9 mouse cellular contexts compared by ENCODE assay signal in genomic region chr5:36574147-36574870, GRCm38 (mm10). TPM values are rescaled to one million over a fixed set of nuclear protein-coding genes. Genes with fewer than 3 reads are reported as not detected.
DNase-seq lines count a peak whose midpoint lies in the region; ATAC-seq and TF ChIP-seq lines count a peak whose summit lies in the region.
"Had no signal": no experiment of that assay in that cellular context is flagged by ENCODE, and none has a peak within 500 bp of the region (broad histone marks: within the 10 kb centered on the region; RNA-seq: fewer than 3 reads in every experiment).

No protein-coding gene starts in this region.

- no peak overlapping the region for H3K4me2 ChIP-seq in embryonic facial prominence, embryonic 12.5 days (replicated peaks)
- H3K4me2 ChIP-seq in heart, embryonic 15.5 days: no peak overlapping the region
- H3K4me2 ChIP-seq in liver, embryonic 15.5 days: no peak overlapping the region

- WGBS in embryonic facial prominence, embryonic 12.5 days: 51% methylated on average over 8 of the region's 8 CpGs
- WGBS in embryonic facial prominence, embryonic 10.5 days: 55% methylated on average over 8 of the region's 8 CpGs
- 24% methylated on average over 8 of the region's 8 CpGs for WGBS in heart, embryonic 15.5 days
- WGBS in liver, embryonic 15.5 days (ENCODE audit: insufficient replicate concordance): 42% methylated on average over 8 of the region's 8 CpGs

- in situ Hi-C loops in ES-E14 (cut with MboI; ENCODE audit: low sequenced_read_pairs in 2 of 2, unreplicated experiment in 2 of 2): no loop called here

- H3K9ac ChIP-seq in embryonic facial prominence, embryonic 12.5 days: no peak overlapping the region
- no peak overlapping the region for H3K9ac ChIP-seq in ES-E14 (ENCODE audit: insufficient read depth, low read depth, low read length, poor library complexity, severe bottlenecking)
- H3K9ac ChIP-seq in heart, embryonic 15.5 days: no peak overlapping the region
- H3K9ac ChIP-seq in liver, embryonic 15.5 days: no peak overlapping the region

- DNase-seq in embryonic facial prominence, embryonic 10.5 days (ENCODE audit: low spot score): no peak
- DNase-seq in ES-E14 (ENCODE audit: low read depth, low spot score): no peak
- DNase-seq in thymus, postnatal 36 days: peak; percentile 35 to 46
- no peak for DNase-seq in gastrocnemius, adult 8-10 months (ENCODE audit: low spot score in 2 of 2)
- no peak for DNase-seq in adrenal gland, adult 18-20 months (ENCODE audit: low spot score in 2 of 2)

- H3K36me3 ChIP-seq in embryonic facial prominence, embryonic 12.5 days: peaks cover 7% of the 10 kb centered on the region
- peaks cover 21% of the 10 kb centered on the region for H3K36me3 ChIP-seq in embryonic facial prominence, embryonic 10.5 days (replicated peaks)
- H3K36me3 ChIP-seq in ES-E14 (ENCODE audit: control insufficient read depth, insufficient read depth, low read length, poor library complexity, severe bottlenecking): peaks cover 14% of the 10 kb centered on the region; the same call in 1 of the 2 replicates
- no peaks in the 10 kb centered on the region; the same call in 1 of the 2 replicates for H3K36me3 ChIP-seq in heart, embryonic 15.5 days
- H3K36me3 ChIP-seq in liver, embryonic 15.5 days (replicated peaks): peaks cover 22% of the 10 kb centered on the region

- H3K27ac ChIP-seq in embryonic facial prominence, embryonic 12.5 days: 0 out of 2 replicates have a peak overlapping the region, but pooled peaks have one; percentile 23
- H3K27ac ChIP-seq in embryonic facial prominence, embryonic 10.5 days (replicated peaks): no peak overlapping the region
- H3K27ac ChIP-seq in ES-E14 (ENCODE audit: insufficient read depth, low read depth, low read length, poor library complexity, severe bottlenecking): peak overlapping the region; percentile 76
- peak overlapping the region; percentile 63 for H3K27ac ChIP-seq in heart, embryonic 15.5 days
- H3K27ac ChIP-seq in liver, embryonic 15.5 days (replicated peaks): peak overlapping the region; percentile 61

- no peak overlapping the region for H3K4me3 ChIP-seq in embryonic facial prominence, embryonic 12.5 days
- H3K4me3 ChIP-seq in embryonic facial prominence, embryonic 10.5 days: no peak overlapping the region
- H3K4me3 ChIP-seq in ES-E14 (ENCODE audit: insufficient read depth in 1 of 2, low read depth in 1 of 2, low read length in 2 of 2, poor library complexity in 1 of 2, severe bottlenecking in 1 of 2): no peak overlapping the region
- H3K4me3 ChIP-seq in heart, embryonic 15.5 days: no peak overlapping the region
- H3K4me3 ChIP-seq in liver, embryonic 15.5 days (replicated peaks): no peak overlapping the region

- H3K9me3 ChIP-seq in embryonic facial prominence, embryonic 12.5 days: no peaks in the 10 kb centered on the region
- no peaks in the 10 kb centered on the region for H3K9me3 ChIP-seq in embryonic facial prominence, embryonic 10.5 days
- H3K9me3 ChIP-seq in ES-E14 (ENCODE audit: control insufficient read depth, insufficient read depth, low read depth, low read length): no peaks in the 10 kb centered on the region
- H3K9me3 ChIP-seq in heart, embryonic 15.5 days (replicated peaks): no peaks in the 10 kb centered on the region
- H3K9me3 ChIP-seq in liver, embryonic 15.5 days (replicated peaks): no peaks in the 10 kb centered on the region
- H3K9me3 ChIP-seq: G1E had no signal

- ATAC-seq in embryonic facial prominence, embryonic 12.5 days (ENCODE audit: insufficient number of reproducible peaks, insufficient read depth, low FRiP score, low TSS enrichment): no peak
- no peak; the same call in 1 of the 2 replicates for ATAC-seq in heart, embryonic 15.5 days (replicated peaks; ENCODE audit: insufficient number of reproducible peaks, insufficient read depth, low FRiP score, low read depth)
- peak; percentile 28; the same call in 1 of the 2 replicates for ATAC-seq in liver, embryonic 15.5 days (ENCODE audit: insufficient read depth)

- H3K4me1 ChIP-seq in embryonic facial prominence, embryonic 12.5 days: peaks cover 15% of the 10 kb centered on the region
- H3K4me1 ChIP-seq in embryonic facial prominence, embryonic 10.5 days: peaks cover 24% of the 10 kb centered on the region
- H3K4me1 ChIP-seq in ES-E14 (ENCODE audit: control insufficient read depth in 2 of 2, insufficient read depth in 2 of 2, low read length in 2 of 2, poor library complexity in 1 of 2): peaks cover 2 to 28% of the 10 kb centered on the region in 2 experiments
- H3K4me1 ChIP-seq in heart, embryonic 15.5 days (replicated peaks): peaks cover 32% of the 10 kb centered on the region
- H3K4me1 ChIP-seq in liver, embryonic 15.5 days (replicated peaks): peaks cover 51% of the 10 kb centered on the region

- H3K27me3 ChIP-seq in embryonic facial prominence, embryonic 12.5 days: no peaks in the 10 kb centered on the region
- no peaks in the 10 kb centered on the region for H3K27me3 ChIP-seq in embryonic facial prominence, embryonic 10.5 days (replicated peaks; ENCODE audit: low read depth, poor library complexity, severe bottlenecking)
- no peaks in the 10 kb centered on the region for H3K27me3 ChIP-seq in heart, embryonic 15.5 days
- no peaks in the 10 kb centered on the region for H3K27me3 ChIP-seq in liver, embryonic 15.5 days

TF ChIP-seq in ES-E14, 5 proteins besides CTCF, POLR2A, EP300 and RAD21:
- no peak for TF ChIP-seq ZC3H11A (IDR thresholded peaks at IDR 0.05; ENCODE audit: borderline replicate concordance, low read depth, low read length)
- TF ChIP-seq ZNF384 (IDR thresholded peaks at IDR 0.05; ENCODE audit: low read depth, low read length): no peak
- no peak for TF ChIP-seq MAFK (IDR thresholded peaks at IDR 0.05; ENCODE audit: insufficient read depth, low read depth, low read length)
- no peak for TF ChIP-seq CHD2 (IDR thresholded peaks at IDR 0.05; ENCODE audit: low read depth, low read length)
- no peak for TF ChIP-seq HCFC1 (IDR thresholded peaks at IDR 0.05; ENCODE audit: borderline replicate concordance, insufficient read depth, low read length)

RNA-seq across cellular contexts. Expression of gene Tbc1d14, which starts 18.8 kb away (rescaled TPM):
- polyA plus RNA-seq in embryonic facial prominence, embryonic 12.5 days (2016; fragmentation: Nextera tagmentation; extraction: Ambion mirVana): 44.5 and 45.8 TPM in 2 replicates
- 39.9 and 40.4 TPM in 2 replicates for polyA plus RNA-seq in embryonic facial prominence, embryonic 10.5 days (2016; fragmentation: Nextera tagmentation; extraction: Ambion mirVana)
- total RNA-seq in ES-E14 (2012; rRNA removed): 12.5 and 17.6 TPM in 2 replicates
- polyA plus RNA-seq in heart, embryonic 15.5 days (2015; fragmentation: Nextera tagmentation; extraction: Ambion mirVana): 14.8 and 20.2 TPM in 2 replicates
- 9.0 and 9.5 TPM in 2 replicates for polyA plus RNA-seq in liver, embryonic 15.5 days (2015; fragmentation: Nextera tagmentation; extraction: Ambion mirVana)
- 10 to 100 TPM; 13.9 to 15.2 (median 15.1) TPM for total RNA-seq in gastrocnemius, adult 8-10 months (2022)
- total RNA-seq in adrenal gland, adult 18-20 months (2021): 10 to 100 TPM; 34.4 to 57.2 TPM

Comparison
In these comparisons a context has a peak if more than half of its experiments do, and no peak if none do; other contexts are left out.
1. DNase-seq: peak in thymus, postnatal 36 days (2 of 2); none in embryonic facial prominence, embryonic 10.5 days (single experiment), ES-E14 (single experiment), gastrocnemius, adult 8-10 months (0 of 2) and adrenal gland, adult 18-20 months (0 of 2).